Mouse (Mus musculus) spleen, postnatal 14 days (tissue): Measurements from ENCODE around the gene Naip1.
"Not testable (repeated sequence)": the region's sequence is repeated elsewhere in the genome, so short reads cannot be mapped to it uniquely, and the experiment has no call there.

Experiments
- DNase-seq, 2 experiments: peaks; one replicate each; pipeline ENCODE4 v3.0.0; 2021 to 2022; ENCODE audit warnings: low spot score in 2 of 2

Gene Naip1

GRCm38 (mm10) chr13:100452415-100453127 is at the start of gene Naip1:
TSS of gene Naip1 (minus strand) at chr13:100452869.
- not testable (repeated sequence) for DNase-seq

GRCm38 (mm10) chr13:100499625-100500024 is 47.0 kb upstream of the Naip1 start:
- DNase-seq, result not testable (repeated sequence)

- DNase-seq, result no peak
These were observed 42.7 kb upstream of the Naip1 start for GRCm38 (mm10) chr13:100495337-100495736.

GRCm38 (mm10) chr13:100494370-100494769 is 41.7 kb upstream of the Naip1 start:
- not testable (repeated sequence) for DNase-seq

- DNase-seq, result no peak
These were observed 40.6 kb upstream of the Naip1 start for GRCm38 (mm10) chr13:100493313-100493712.

GRCm38 (mm10) chr13:100492061-100492787 is 39.6 kb upstream of the Naip1 start, which contains the start of gene Gtf2h2:
TSS of gene Gtf2h2 (minus strand) at chr13:100492579.
- DNase-seq, result peak; percentile 74 to 86

GRCm38 (mm10) chr13:100491623-100492022 is 39.0 kb upstream of the Naip1 start:
- DNase-seq, result no peak

- no peak for DNase-seq
These were observed 37.8 kb upstream of the Naip1 start for GRCm38 (mm10) chr13:100490424-100490823.

GRCm38 (mm10) chr13:100483610-100484009 is 30.9 kb upstream of the Naip1 start:
- DNase-seq, result no peak

GRCm38 (mm10) chr13:100463527-100464222 is 11.0 kb upstream of the Naip1 start:
- DNase-seq, result no peak

- no peak for DNase-seq
These were observed 8.7 kb upstream of the Naip1 start for GRCm38 (mm10) chr13:100461336-100461735.

- DNase-seq, result no peak
These were observed 3.2 kb downstream of the Naip1 start for GRCm38 (mm10) chr13:100449495-100449894.

GRCm38 (mm10) chr13:100440116-100440515 is 12.6 kb downstream of the Naip1 start:
- no peak for DNase-seq

GRCm38 (mm10) chr13:100438701-100439100 is 14.0 kb downstream of the Naip1 start:
- no peak for DNase-seq

GRCm38 (mm10) chr13:100437322-100437825 is 15.3 kb downstream of the Naip1 start:
- no peak for DNase-seq

GRCm38 (mm10) chr13:100436556-100437163 is 16.0 kb downstream of the Naip1 start:
- DNase-seq, result not testable (repeated sequence)

GRCm38 (mm10) chr13:100419958-100420357 is 32.7 kb downstream of the Naip1 start:
- DNase-seq, result not testable (repeated sequence)

GRCm38 (mm10) chr13:100414428-100414827 is 38.2 kb downstream of the Naip1 start:
- DNase-seq, result no peak

- no peak for DNase-seq
These were observed 42.8 kb downstream of the Naip1 start for GRCm38 (mm10) chr13:100409825-100410224.

GRCm38 (mm10) chr13:100409181-100409580 is 43.5 kb downstream of the Naip1 start:
- no peak for DNase-seq

- no peak for DNase-seq
These were observed 44.4 kb downstream of the Naip1 start for GRCm38 (mm10) chr13:100408242-100408641.
